Mouse (Mus musculus) erythroblast, embryonic 14.5 days (primary cell): ENCODE data around the gene Stt3a. TPM values are rescaled to one million over a fixed set of nuclear protein-coding genes. Genes with fewer than 3 reads are reported as not detected.

Source experiments
- H3K27me3 ChIP-seq: 2 replicates; pipeline ENCODE4 v1.6.1; 2012; ENCODE audit warnings: inconsistent platforms; ENCODE audit not compliant: control insufficient read depth
- H3K36me3 ChIP-seq: 2 replicates; pipeline ENCODE4 v1.6.1; 2012; ENCODE audit warnings: mild to moderate bottlenecking, inconsistent platforms; ENCODE audit not compliant: control insufficient read depth
- H3K4me1 ChIP-seq: 2 replicates; pipeline ENCODE4 v1.6.1; 2012; ENCODE audit warnings: inconsistent platforms; ENCODE audit not compliant: control insufficient read depth
- H3K4me3 ChIP-seq: replicated peaks from 2 replicates; pipeline ENCODE3; 2012; ENCODE audit warnings: moderate library complexity, mild to moderate bottlenecking, inconsistent platforms
- H3K9me3 ChIP-seq: 2 replicates; pipeline ENCODE4 v1.6.1; 2012; ENCODE audit warnings: low read length, inconsistent platforms, mixed read lengths; ENCODE audit not compliant: control insufficient read depth
- GATA1 ChIP-seq: IDR thresholded peaks from 2 replicates; pipeline ENCODE4 v1.6.1; 2012; ENCODE audit warnings: low read length, inconsistent platforms, mixed read lengths
- TAL1 ChIP-seq: IDR thresholded peaks from 3 replicates; pipeline ENCODE4 v1.6.1; 2012; ENCODE audit warnings: low read length, inconsistent platforms, mixed read lengths
- polyA plus RNA-seq: library from polyadenylated mRNA; stranded (reverse); fragments of >175 nt; gene quantifications from 2 replicates; pipeline ENCODE4 v1.2.3, GENCODE M21; 2012

The Stt3a gene
- polyA plus RNA-seq, 1 experiment: 0.20 TPM

DNA sequence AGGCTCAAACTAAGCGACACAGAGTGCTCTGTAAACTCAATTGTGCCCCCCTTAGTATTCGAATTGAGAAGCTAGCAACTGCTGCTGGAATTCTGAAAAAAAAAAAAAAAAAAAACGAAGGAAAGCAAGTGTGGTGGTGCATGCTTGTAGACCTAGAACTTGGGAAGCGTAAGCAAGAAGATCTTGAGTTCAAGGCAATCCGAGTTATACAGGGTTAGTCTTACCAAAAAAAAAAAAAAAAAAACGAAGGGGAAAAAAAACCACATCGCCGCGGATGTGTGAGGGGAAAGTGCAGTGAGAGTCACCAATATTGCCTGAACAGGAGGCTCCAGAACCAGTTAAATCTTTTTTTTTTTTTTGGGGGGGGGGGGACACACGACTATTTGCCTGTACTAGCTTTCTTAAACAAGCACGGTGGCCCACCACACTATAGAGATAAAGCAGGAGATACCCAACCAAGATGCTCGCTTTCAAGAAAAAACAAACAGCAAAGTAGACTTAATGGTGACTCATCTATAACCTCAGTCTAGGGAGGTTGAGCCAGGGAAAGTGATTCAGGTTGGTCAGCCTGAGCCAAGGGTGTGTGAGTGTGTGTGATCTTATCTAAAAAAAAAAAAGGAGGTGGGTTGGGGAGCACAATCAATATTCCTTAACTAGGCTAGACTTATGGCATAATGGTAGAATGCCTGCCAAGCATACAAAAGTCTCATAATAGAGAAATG is 40.3 kb downstream of the Stt3a start, which contains the start of gene Chek1:
Gene Chek1, minus strand, starts transcription at position 32 of the 722 bp plus-strand sequence.
- TF ChIP-seq TAL1 (no peak), GATA1 (no peak)
- Histone ChIP-seq H3K36me3 (peaks cover 50% of the 10 kb centered on the region), H3K9me3 (no peaks in the 10 kb centered on the region), H3K27me3 (no peaks in the 10 kb centered on the region), H3K4me3 (peak within 1 kb of the TSS; percentile 87), H3K4me1 (peaks cover 31% of the 10 kb centered on the region)

DNA sequence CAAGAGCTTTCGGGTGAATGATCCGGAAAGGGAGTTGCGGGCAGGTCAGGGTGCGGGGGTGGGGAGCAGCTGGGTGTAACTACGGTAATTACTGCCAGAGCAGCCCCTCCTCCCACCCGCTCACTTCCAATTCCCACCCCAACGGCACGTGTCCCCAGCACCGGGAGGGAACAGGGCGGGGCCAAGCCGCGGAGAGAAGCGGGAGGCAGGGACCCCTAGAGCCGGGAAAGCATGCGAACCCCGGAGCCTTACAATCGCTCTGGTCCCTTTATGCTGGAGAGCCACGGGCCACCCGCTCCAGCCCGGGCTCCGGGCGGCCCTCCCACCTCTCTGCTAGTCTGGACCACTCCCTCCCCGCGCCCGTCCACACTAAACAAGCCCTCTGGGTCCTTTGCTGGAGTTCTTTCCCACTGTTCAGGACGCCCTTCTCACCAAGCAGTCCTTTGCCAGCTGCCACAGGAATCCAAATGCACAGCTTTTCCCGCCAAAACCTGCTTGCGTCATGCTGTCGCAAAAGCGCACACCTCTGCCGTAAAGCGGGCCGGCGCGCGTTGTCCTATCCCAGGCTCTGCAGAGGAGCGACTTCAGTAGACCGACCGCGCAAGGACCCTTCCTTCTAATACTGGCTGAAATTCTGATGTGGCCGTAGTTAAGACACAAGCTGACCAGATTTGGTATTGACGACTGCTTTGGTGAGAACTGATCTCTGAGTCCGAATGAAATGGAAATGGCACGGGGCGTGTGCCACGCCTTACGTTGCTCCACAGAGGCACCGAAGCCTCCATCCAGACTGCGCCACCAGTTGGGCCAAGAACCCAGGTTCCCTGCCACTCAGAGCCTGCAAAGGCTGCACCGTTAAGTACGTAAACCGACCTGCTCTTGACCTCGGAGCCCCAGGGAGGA is 41.1 kb downstream of the Stt3a start:
- Histone ChIP-seq H3K27me3 (no peaks in the 10 kb centered on the region), H3K9me3 (no peaks in the 10 kb centered on the region), H3K36me3 (peaks cover 50% of the 10 kb centered on the region), H3K4me3 (peak overlapping the region; percentile 87), H3K4me1 (peaks cover 31% of the 10 kb centered on the region)
- TF ChIP-seq TAL1 (no peak), GATA1 (no peak)

DNA sequence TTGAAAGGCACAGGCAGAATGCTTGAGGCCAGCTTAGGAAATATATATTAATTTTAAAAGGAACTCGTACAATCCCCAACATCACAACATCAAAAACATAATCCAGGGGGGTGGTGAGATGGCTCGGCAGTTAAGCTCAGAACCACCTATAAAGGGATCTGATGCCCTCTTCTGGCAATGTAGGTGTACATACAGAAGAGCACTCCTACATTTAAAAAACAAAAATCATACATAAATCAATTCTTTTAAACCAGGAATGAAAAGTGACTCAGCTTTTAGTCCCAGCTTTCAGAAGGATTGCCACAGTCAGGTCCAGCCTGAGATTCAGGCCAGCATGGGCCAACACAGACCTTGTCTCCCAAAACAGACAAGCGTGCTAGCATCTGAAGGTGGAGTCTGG is 50.9 kb downstream of the Stt3a start:
- Histone ChIP-seq H3K36me3 (peaks cover 94% of the 10 kb centered on the region), H3K27me3 (no peaks in the 10 kb centered on the region), H3K4me1 (peaks cover 2% of the 10 kb centered on the region; the same call in 1 of the 2 replicates), H3K4me3 (no peak overlapping the region), H3K9me3 (no peaks in the 10 kb centered on the region)
- no peak for TF ChIP-seq GATA1
- TF ChIP-seq TAL1: no peak

DNA sequence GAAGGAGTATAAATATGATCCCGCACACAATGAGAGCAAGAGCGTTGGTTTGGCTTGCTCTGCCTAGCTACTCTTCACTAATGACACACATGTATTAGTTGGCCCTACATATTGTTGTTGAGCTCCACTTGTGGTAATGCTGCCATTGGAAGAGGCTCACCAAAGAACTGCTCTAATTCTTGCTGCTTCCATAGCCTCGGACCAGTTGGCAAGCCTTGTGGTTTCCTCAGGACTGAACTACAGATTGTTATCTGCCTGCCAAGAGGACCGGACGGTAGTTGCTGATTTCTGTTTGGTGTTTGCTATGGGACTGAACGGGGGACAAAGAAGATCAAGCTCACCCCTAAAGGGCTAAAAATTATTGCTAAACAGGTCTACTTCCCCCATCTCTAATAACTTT is 60.2 kb downstream of the Stt3a start:
- no peaks in the 10 kb centered on the region for H3K4me1 ChIP-seq
- H3K36me3 ChIP-seq: peaks cover 60% of the 10 kb centered on the region
- H3K4me3 ChIP-seq: no peak overlapping the region
- H3K27me3 ChIP-seq: no peaks in the 10 kb centered on the region
- no peaks in the 10 kb centered on the region for H3K9me3 ChIP-seq
- TF ChIP-seq GATA1 (no peak), TAL1 (no peak)

DNA sequence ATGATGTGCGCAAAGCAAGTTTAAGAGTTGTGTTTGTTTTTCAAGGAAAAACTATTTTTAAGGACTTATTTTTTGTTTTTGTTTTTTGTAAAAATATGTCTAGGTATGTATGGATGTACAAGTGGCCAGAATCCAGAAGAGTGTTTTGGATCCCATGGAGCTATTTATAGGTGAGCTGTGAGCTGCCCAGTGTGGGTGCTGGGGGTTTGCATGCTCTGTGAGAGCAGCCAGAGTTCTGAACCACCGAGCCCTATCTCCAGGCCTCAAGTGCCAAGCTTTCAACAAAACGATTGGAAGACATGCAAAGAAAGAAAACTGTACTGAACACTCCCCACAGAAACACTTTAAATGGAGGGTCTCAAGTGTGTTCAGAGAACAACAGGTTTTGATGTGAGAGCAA is 61.6 kb downstream of the Stt3a start:
- no peaks in the 10 kb centered on the region for H3K9me3 ChIP-seq
- H3K36me3 ChIP-seq: peaks cover 47% of the 10 kb centered on the region
- no peak overlapping the region for H3K4me3 ChIP-seq
- H3K4me1 ChIP-seq: no peaks in the 10 kb centered on the region
- no peaks in the 10 kb centered on the region for H3K27me3 ChIP-seq
- TF ChIP-seq GATA1 (no peak), TAL1 (no peak)

DNA sequence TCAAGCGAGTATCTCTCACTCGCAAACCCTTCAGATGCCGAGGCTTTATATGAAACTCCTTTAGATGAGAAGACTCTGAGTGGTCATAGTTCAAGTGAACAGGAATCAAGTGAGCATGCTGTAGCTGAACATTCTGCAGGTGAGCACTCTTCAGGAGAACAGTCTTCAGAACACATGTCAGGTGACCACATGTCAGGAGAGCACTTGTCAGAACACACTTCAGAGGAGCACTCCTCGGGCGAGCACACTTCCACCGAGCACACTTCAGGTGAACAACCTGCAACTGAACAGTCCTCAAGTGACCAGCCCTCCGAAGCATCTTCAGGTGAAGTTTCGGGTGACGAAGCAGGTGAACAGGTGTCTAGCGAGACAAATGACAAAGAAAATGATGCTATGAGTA is 73.2 kb downstream of the Stt3a start:
- H3K27me3 ChIP-seq: no peaks in the 10 kb centered on the region
- no peak overlapping the region for H3K4me3 ChIP-seq
- no peak for TF ChIP-seq GATA1
- no peak for TF ChIP-seq TAL1
- H3K36me3 ChIP-seq: no peaks in the 10 kb centered on the region
- H3K9me3 ChIP-seq: no peaks in the 10 kb centered on the region
- H3K4me1 ChIP-seq: no peaks in the 10 kb centered on the region

DNA sequence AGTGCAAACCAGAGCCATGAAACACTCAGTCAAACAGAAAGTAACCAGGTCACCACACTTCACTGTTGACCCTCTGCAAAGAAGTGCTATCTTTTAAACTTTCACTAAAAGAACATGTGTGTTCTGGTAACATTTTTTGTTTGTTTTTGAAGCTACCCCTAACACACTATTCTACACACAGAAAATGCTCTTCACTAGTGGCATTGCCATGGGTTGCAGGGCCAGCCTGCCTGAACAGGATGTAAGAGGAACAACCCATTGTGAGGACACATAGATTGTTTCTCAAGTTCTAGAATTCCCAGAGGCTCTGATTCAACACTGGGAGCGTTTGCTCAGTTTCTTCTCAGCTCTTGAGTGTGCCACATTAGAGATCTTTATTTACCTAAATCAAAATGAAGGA is 74.6 kb downstream of the Stt3a start, which contains the start of gene Acrv1:
Gene Acrv1, plus strand, starts transcription at position 301 of the 400 bp plus-strand sequence.
- TF ChIP-seq GATA1 (no peak), TAL1 (no peak)
- no peaks in the 10 kb centered on the region for H3K9me3 ChIP-seq
- no peak within 1 kb of the TSS for H3K4me3 ChIP-seq
- no peaks in the 10 kb centered on the region for H3K27me3 ChIP-seq
- no peaks in the 10 kb centered on the region for H3K4me1 ChIP-seq
- H3K36me3 ChIP-seq: no peaks in the 10 kb centered on the region

DNA sequence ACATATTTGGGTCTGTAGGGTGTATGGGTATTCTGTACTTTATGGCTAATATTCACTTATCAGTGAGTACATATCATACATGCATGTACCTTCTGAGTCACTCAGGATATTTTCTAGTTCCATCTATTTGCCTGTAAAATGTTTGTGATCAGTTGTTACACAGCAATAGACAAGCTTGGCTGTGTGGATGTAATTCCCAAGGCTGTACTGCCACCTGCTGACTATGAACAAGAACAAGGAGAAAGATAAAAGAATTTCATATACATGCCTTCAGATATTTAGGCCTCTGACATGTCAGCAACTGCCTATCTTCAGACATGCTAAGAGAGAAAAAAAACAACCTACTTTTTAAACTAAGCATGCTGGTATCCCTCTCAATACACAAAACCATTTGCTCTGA is 80.2 kb downstream of the Stt3a start:
- no peaks in the 10 kb centered on the region for H3K4me1 ChIP-seq
- no peaks in the 10 kb centered on the region for H3K9me3 ChIP-seq
- H3K27me3 ChIP-seq: no peaks in the 10 kb centered on the region
- no peak for TF ChIP-seq GATA1
- no peak for TF ChIP-seq TAL1
- no peaks in the 10 kb centered on the region for H3K36me3 ChIP-seq
- no peak overlapping the region for H3K4me3 ChIP-seq

DNA sequence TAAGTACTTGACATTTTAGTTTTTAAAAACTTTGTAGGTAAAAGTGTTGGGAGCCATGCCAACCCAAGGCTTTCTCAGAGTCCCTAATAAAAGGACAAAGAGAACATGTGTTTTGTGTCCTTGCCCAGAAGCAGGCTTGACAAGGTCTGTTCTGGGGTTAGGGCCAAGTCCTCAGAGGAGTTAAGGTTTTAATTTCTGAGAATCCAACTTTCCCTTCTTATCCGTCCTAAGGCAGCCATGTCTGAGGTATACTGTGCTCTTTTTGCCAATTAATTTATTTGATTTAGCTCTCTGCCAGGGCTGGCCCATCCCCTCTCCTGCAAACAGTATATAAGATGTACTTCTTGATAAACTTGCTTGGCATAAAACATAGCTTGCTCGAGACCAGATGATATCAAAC is 86.1 kb downstream of the Stt3a start:
- no peaks in the 10 kb centered on the region for H3K27me3 ChIP-seq
- H3K36me3 ChIP-seq: no peaks in the 10 kb centered on the region
- no peak overlapping the region for H3K4me3 ChIP-seq
- TF ChIP-seq GATA1 (no peak), TAL1 (no peak)
- H3K4me1 ChIP-seq: no peaks in the 10 kb centered on the region
- no peaks in the 10 kb centered on the region for H3K9me3 ChIP-seq

Other genes with a start within 250 kb of the Stt3a start
- gene Gm5615, start 225.7 kb downstream of the Stt3a start, polyA plus RNA-seq: not detected in 2 replicates
- gene Gm17689, start 185.0 kb downstream of the Stt3a start, polyA plus RNA-seq: not detected in 2 replicates
- not detected in 2 replicates for gene A630095E13Rik, start 124.3 kb downstream of the Stt3a start, polyA plus RNA-seq
- not detected in 2 replicates for gene Acrv1, start 74.5 kb downstream of the Stt3a start, polyA plus RNA-seq
- gene Chek1, start 40.6 kb downstream of the Stt3a start, polyA plus RNA-seq: 0.14 and 0.68 TPM in 2 replicates
- gene Ei24, start 29.7 kb upstream of the Stt3a start, polyA plus RNA-seq: 1.2 and 2.0 TPM in 2 replicates
- not detected in 2 replicates for gene Fez1, start 54.2 kb upstream of the Stt3a start, polyA plus RNA-seq